Mouse (Mus musculus): ENCODE measurements around the gene Cp. TPM values are rescaled to one million over a fixed set of nuclear protein-coding genes. Genes with fewer than 3 reads are reported as not detected.

Gene Cp
- polyA plus RNA-seq, 1 experiment from 2014 or later, result 12.1 TPM

DNA sequence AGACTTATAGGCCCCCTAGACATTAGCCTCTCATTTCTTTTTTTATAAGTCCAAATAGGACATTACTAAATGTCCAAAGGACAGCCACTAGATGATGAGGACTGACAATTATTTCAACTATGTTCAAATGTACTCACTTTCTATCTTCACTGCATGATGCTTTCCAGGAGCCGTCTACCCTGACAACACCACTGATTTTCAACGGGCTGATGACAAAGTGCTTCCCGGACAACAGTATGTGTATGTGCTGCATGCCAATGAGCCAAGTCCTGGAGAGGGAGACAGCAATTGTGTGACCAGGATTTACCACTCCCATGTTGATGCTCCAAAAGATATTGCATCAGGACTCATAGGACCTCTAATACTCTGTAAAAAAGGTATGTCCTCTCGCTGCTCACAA, 9.2 kb downstream of the Cp start:
- H3K9ac ChIP-seq, result no peak overlapping the region
- no peak overlapping the region for H3K27ac ChIP-seq
- no peak overlapping the region for H3K4me3 ChIP-seq
- H3K27me3 ChIP-seq, result no peaks in the 10 kb centered on the region
- H3K4me1 ChIP-seq (replicated peaks), result no peaks in the 10 kb centered on the region
- no peaks in the 10 kb centered on the region for H3K36me3 ChIP-seq
- 53% methylated on average over 4 of the region's 4 CpGs for WGBS
- no peak overlapping the region for H3K4me2 ChIP-seq
- ATAC-seq (ENCODE audit: low FRiP score), result no peak
- no peaks in the 10 kb centered on the region for H3K9me3 ChIP-seq

DNA sequence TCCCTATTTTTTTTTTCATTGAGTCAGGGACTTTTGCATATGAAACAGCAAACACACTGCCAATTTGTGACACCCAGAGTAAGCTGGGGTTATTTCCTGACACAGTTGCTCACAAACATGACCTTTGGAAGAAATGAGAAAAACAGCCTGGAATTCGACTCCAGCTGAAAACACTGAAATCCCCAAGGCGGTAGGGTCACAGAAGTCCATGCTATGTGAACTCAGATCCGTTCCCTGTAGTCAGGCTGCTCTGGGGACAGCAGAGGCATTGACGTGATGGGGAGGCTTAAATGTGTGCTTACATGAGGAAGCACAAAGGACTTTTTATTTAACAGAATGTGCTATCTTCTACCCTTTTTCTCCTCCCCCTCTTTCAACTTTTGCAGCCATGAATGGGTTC, 21.6 kb downstream of the Cp start:
- 46% methylated on average over 4 of the region's 4 CpGs for WGBS
- H3K9me3 ChIP-seq, result no peaks in the 10 kb centered on the region
- H3K27me3 ChIP-seq, result no peaks in the 10 kb centered on the region
- no peaks in the 10 kb centered on the region for H3K36me3 ChIP-seq
- no peak for ATAC-seq (ENCODE audit: low FRiP score)
- H3K27ac ChIP-seq, result no peak overlapping the region
- H3K4me1 ChIP-seq (replicated peaks), result no peaks in the 10 kb centered on the region
- H3K4me2 ChIP-seq, result no peak overlapping the region
- H3K4me3 ChIP-seq, result no peak overlapping the region
- no peak overlapping the region for H3K9ac ChIP-seq

DNA sequence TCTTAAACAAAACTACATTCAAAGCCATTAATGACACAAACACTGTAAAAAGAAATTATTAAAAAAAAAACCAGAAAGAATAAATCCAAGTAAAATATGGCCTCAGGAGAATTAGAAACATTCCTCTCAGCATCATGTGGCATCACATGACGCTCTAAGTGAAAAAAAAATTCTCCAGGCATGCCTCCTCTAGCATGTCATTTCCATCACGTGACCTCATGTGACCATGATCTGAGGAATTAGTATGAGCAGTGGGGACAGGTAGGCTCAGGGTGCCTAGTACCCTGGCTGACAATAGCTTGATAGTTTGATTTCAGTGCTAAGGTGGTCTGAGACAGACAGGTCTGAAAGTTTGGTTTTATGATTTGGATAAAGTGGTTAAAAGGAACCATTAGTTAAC, 24.3 kb downstream of the Cp start:
- ATAC-seq (ENCODE audit: low FRiP score), result no peak
- WGBS, result 93% methylated on average over 2 of the region's 2 CpGs

DNA sequence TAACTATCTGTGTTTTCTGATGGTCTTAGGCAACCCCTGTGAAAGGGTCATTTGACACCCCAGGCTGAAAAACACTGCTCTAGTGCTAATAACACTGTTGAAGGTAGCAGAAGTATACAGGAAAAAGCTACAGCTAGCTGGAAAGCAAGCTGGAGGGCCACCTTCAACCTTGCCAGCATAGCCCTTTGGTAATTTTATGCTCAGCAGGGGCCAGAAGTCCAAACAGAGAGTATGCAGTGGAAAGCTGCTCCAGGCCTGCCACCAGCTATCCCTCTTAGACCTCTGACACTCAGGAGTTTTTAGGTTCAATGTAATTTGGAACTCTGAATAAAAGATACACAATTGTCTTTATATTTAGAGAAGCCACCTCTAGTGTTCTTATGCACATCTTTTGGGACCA, 26.0 kb downstream of the Cp start:
- ATAC-seq (ENCODE audit: low FRiP score), result no peak
- no peaks in the 10 kb centered on the region for H3K27me3 ChIP-seq
- H3K4me1 ChIP-seq (replicated peaks), result no peaks in the 10 kb centered on the region
- no peaks in the 10 kb centered on the region for H3K36me3 ChIP-seq
- H3K4me3 ChIP-seq, result no peak overlapping the region
- no peak overlapping the region for H3K9ac ChIP-seq
- H3K4me2 ChIP-seq, result no peak overlapping the region
- H3K9me3 ChIP-seq, result no peaks in the 10 kb centered on the region
- no peak overlapping the region for H3K27ac ChIP-seq

More for the DNA sequence above, 24.3 kb downstream of the Cp start:
- Histone ChIP-seq H3K4me3 (no peak overlapping the region), H3K27ac (no peak overlapping the region), H3K36me3 (no peaks in the 10 kb centered on the region), H3K4me1 (replicated peaks) (no peaks in the 10 kb centered on the region), H3K4me2 (no peak overlapping the region), H3K9ac (no peak overlapping the region), H3K9me3 (no peaks in the 10 kb centered on the region), H3K27me3 (no peaks in the 10 kb centered on the region)

DNA sequence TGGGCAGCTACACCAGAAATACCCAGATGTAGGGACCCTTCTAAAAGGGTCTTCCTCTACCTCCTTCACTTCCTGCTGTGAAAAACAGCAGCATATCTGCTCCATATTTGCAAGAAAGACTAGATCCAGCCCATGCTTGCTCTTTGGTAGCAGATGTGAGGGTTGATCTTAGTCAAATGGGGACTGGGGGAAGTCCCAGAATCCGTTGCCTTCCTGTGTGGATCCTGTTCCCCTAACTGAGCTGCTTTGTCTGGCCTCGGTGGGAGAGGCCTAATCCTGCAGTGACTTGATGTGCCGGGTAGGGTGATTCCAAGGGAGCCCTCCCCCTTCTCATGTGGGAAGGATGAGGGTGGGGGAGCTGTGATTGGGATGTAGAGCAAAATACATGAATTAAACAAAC, 29.3 kb downstream of the Cp start:
- Histone ChIP-seq H3K4me2 (no peak overlapping the region), H3K9ac (no peak overlapping the region), H3K27ac (no peak overlapping the region), H3K36me3 (no peaks in the 10 kb centered on the region), H3K27me3 (no peaks in the 10 kb centered on the region), H3K4me3 (no peak overlapping the region), H3K9me3 (no peaks in the 10 kb centered on the region), H3K4me1 (replicated peaks) (no peaks in the 10 kb centered on the region)
- WGBS, result 26% methylated on average over 3 of the region's 3 CpGs
- no peak for ATAC-seq (ENCODE audit: low FRiP score)

DNA sequence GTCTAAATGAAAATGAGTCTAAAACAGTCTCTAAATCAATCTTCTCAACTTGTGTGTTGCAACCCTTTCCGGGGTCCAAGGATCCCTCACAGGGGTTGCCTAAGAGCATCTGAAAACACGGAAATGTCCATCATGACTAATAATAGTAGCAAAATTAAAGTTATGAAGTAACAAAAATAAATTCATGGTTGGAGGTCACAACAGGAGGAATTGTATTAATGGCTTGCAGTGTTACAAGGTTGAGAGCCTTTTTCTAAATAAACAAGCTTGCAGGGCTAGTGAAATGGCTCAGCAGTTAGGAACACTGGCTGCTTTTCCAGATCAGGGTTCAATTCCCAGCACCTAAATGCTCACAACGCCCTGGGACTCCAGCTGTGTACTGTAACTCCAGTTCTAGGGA, 33.2 kb downstream of the Cp start:
- Histone ChIP-seq H3K36me3 (no peaks in the 10 kb centered on the region), H3K4me2 (no peak overlapping the region), H3K27me3 (no peaks in the 10 kb centered on the region), H3K9ac (no peak overlapping the region), H3K9me3 (no peaks in the 10 kb centered on the region), H3K27ac (no peak overlapping the region), H3K4me1 (replicated peaks) (no peaks in the 10 kb centered on the region), H3K4me3 (no peak overlapping the region)
- no peak for ATAC-seq (ENCODE audit: low FRiP score)
- 78% methylated on average over 3 of the region's 3 CpGs for WGBS

DNA sequence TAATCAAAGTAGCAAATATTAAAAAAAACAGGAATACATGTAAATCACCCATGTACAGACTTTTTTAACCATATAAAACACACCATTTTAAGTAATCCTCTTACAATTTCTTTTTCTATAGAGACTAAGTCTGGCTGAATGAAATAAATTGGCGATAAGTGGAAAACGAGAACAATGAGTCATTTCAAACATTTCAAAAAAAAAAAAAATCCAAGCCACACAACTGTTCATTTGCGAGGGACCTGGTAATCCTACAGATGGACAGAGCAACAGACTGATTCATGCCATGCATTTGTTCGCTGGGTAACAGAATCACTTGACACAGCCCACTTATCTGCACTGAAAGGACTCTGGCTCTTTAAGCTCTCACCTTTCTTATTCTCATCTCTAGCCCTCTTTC, 35.5 kb downstream of the Cp start:
- Histone ChIP-seq H3K4me3 (no peak overlapping the region), H3K27me3 (no peaks in the 10 kb centered on the region), H3K4me1 (replicated peaks) (no peaks in the 10 kb centered on the region), H3K36me3 (peaks cover 11% of the 10 kb centered on the region), H3K9ac (no peak overlapping the region), H3K27ac (no peak overlapping the region), H3K4me2 (no peak overlapping the region), H3K9me3 (no peaks in the 10 kb centered on the region)
- no peak for ATAC-seq (ENCODE audit: low FRiP score)
- WGBS, result 87% methylated on average over 4 of the region's 4 CpGs

DNA sequence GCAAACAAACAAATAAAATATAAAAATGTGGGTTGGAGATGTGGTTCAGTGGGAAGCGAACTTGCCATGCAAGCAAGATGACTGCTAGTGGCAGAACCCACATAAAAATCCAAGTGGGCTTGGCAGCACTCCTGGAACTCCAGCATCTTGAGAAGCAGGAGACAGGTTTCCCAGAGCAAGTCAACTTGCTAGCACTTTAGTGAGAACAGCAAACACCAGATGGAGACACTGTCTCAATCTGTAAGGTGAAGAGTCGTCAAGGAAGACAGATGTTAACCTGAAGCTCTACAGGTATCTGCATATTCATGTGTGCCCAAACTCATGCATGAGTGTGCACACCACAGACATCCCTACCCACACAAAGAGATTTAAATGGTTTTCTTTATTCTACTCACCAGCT, 42.7 kb downstream of the Cp start:
- Histone ChIP-seq H3K4me1 (replicated peaks) (no peaks in the 10 kb centered on the region), H3K27me3 (no peaks in the 10 kb centered on the region), H3K27ac (no peak overlapping the region), H3K9me3 (no peaks in the 10 kb centered on the region), H3K4me3 (no peak overlapping the region), H3K36me3 (peaks cover 45% of the 10 kb centered on the region), H3K4me2 (no peak overlapping the region), H3K9ac (no peak overlapping the region)
- no peak for ATAC-seq (ENCODE audit: low FRiP score)
- WGBS, result 91% methylated on average over 2 of the region's 2 CpGs

DNA sequence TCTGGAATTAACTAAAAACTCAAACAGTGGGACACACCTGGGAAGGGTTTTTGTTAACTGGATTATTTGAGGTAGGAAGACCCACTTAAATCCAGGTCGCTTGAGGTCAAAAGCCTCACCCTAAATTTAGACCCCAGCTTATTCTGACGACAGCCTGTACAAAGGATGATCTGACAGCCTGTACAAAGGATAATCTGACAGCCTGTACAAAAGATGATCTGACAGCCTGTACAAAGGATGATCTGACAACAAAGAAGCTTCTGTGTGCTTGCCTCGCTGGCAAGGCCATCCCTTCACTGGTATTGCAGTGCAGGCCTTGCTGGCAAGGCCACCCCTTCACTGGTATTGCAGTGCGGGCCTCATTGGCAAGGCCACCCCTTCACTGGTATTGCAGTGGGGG, 44.0 kb downstream of the Cp start:
- H3K9me3 ChIP-seq, result no peaks in the 10 kb centered on the region
- no peaks in the 10 kb centered on the region for H3K27me3 ChIP-seq
- H3K4me2 ChIP-seq, result no peak overlapping the region
- H3K9ac ChIP-seq, result no peak overlapping the region
- H3K27ac ChIP-seq, result no peak overlapping the region
- WGBS, result 58% methylated on average over 4 of the region's 4 CpGs
- no peak overlapping the region for H3K4me3 ChIP-seq
- no peaks in the 10 kb centered on the region for H3K4me1 ChIP-seq (replicated peaks)
- ATAC-seq (ENCODE audit: low FRiP score), result no peak
- peaks cover 38% of the 10 kb centered on the region for H3K36me3 ChIP-seq

DNA sequence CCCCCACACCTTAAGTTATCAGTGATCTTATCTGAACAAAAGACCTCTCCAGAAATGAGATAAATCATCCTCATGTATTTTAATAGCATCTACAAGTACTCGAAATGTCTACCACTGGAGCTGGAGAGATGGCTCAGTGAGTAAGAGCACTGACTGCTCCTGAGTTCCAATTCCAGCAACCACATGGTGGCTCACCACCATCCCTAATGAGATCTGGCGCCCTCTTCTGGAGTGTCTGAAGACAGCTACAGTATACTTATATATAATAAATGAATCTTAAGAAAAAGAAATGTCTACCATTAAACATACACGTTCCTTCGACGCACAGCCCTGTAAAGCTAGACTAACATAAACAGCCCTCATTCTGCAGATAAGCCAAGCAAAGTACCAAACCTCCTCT, 45.9 kb downstream of the Cp start:
- Histone ChIP-seq H3K36me3 (peaks cover 34% of the 10 kb centered on the region), H3K27ac (no peak overlapping the region), H3K9me3 (no peaks in the 10 kb centered on the region), H3K27me3 (no peaks in the 10 kb centered on the region), H3K4me3 (no peak overlapping the region), H3K4me1 (replicated peaks) (no peaks in the 10 kb centered on the region), H3K4me2 (no peak overlapping the region), H3K9ac (no peak overlapping the region)
- no peak for ATAC-seq (ENCODE audit: low FRiP score)
- WGBS, result 79% methylated on average over 5 of the region's 5 CpGs

DNA sequence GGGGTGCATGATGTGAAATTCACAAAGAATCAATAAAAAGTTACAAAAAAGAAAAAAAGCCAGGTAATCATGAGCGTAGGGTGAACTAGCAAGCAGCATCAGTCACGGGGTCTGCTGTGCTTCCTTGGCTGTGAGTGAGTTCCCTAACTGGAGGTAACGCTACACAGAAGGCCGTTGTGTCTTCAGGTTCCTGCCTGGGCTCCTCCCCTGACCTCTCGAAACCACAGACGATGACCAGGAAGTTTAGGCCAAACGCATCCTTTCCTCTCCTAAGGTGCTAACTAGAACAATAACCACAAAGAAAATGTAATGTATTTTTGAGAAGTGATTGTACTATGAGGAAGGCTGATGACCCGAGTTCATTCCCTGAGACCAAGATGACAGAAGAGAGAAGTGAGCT, 47.6 kb downstream of the Cp start:
- H3K4me2 ChIP-seq, result no peak overlapping the region
- H3K9me3 ChIP-seq, result no peaks in the 10 kb centered on the region
- H3K27me3 ChIP-seq, result no peaks in the 10 kb centered on the region
- H3K27ac ChIP-seq, result no peak overlapping the region
- H3K36me3 ChIP-seq, result peaks cover 40% of the 10 kb centered on the region
- 90% methylated on average over 8 of the region's 8 CpGs for WGBS
- no peak overlapping the region for H3K4me3 ChIP-seq
- ATAC-seq (ENCODE audit: low FRiP score), result no peak
- no peaks in the 10 kb centered on the region for H3K4me1 ChIP-seq (replicated peaks)
- no peak overlapping the region for H3K9ac ChIP-seq

DNA sequence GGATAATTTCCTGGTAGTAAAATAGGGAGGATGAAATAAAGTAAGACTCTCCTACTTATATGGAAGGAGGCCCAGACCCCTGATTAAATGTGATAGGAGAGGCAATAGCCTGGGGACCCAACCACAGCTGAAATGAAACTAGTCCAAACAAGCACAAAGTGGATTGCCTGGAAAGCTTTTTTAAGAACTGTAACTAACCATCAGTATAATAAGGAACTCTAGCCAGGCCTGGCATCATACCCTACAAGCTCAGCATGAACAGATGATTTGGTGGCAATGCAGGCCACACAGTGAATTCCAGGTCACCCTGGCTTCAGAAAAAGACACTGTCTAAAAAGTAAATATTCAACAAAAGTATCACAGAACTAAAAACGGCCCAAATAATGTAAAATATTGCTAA, 48.8 kb downstream of the Cp start:
- Histone ChIP-seq H3K4me1 (replicated peaks) (no peaks in the 10 kb centered on the region), H3K4me2 (no peak overlapping the region), H3K9ac (no peak overlapping the region), H3K36me3 (peaks cover 41% of the 10 kb centered on the region), H3K27ac (no peak overlapping the region), H3K4me3 (no peak overlapping the region), H3K9me3 (no peaks in the 10 kb centered on the region), H3K27me3 (no peaks in the 10 kb centered on the region)
- 82% methylated on average over 1 of the region's 1 CpGs for WGBS
- no peak for ATAC-seq (ENCODE audit: low FRiP score)

DNA sequence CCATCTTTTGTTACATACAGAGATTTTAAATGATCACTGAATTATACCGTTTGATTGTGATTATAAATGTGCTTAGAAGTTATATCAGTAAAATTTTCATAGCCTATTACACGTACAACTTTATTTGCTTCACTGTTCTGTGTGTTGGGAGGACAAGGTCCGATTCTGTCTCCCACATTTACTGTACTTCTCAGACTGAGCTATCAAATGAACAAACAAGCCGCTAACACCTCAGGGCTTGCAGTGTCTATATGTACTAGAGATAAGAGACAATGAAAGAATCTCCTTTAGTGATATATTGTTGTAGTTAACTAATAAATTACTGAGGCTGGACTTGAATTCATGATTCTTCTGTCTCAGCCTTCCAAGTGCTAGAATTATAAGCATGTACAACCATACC, 50.4 kb downstream of the Cp start:
- peaks cover 39% of the 10 kb centered on the region for H3K36me3 ChIP-seq
- no peaks in the 10 kb centered on the region for H3K9me3 ChIP-seq
- H3K27me3 ChIP-seq, result no peaks in the 10 kb centered on the region
- no peak for ATAC-seq (ENCODE audit: low FRiP score)
- no peak overlapping the region for H3K27ac ChIP-seq
- no peaks in the 10 kb centered on the region for H3K4me1 ChIP-seq (replicated peaks)
- H3K9ac ChIP-seq, result no peak overlapping the region
- 95% methylated on average over 4 of the region's 4 CpGs for WGBS
- no peak overlapping the region for H3K4me2 ChIP-seq
- no peak overlapping the region for H3K4me3 ChIP-seq

DNA sequence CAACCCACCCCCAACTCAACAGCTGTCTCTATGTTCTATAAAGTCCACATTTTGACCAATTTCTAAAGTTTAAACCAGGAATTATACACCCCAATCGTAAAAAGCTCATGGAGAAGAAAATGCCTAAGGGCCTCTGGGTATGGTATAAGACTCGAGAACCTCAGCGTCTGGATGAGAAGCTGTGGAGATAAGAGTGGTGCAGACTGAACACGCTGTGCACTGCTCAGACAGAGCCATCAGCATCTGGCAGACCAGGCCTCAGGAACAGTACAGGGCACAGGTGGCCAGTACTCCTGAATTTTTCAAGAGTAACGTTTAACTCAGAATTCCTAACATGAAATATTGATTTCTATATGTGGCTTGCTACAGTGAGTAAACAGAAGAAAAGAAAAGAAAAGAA, 50.9 kb downstream of the Cp start:
- 91% methylated on average over 5 of the region's 5 CpGs for WGBS
- H3K4me3 ChIP-seq, result no peak overlapping the region
- H3K36me3 ChIP-seq, result peaks cover 39% of the 10 kb centered on the region
- ATAC-seq (ENCODE audit: low FRiP score), result no peak
- H3K9me3 ChIP-seq, result no peaks in the 10 kb centered on the region
- H3K27me3 ChIP-seq, result no peaks in the 10 kb centered on the region
- H3K9ac ChIP-seq, result no peak overlapping the region
- no peak overlapping the region for H3K27ac ChIP-seq
- H3K4me2 ChIP-seq, result no peak overlapping the region
- no peaks in the 10 kb centered on the region for H3K4me1 ChIP-seq (replicated peaks)

All from hindbrain, embryonic 13.5 days (tissue).